Mouse (Mus musculus) hindbrain, embryonic 15.5 days (tissue): Measurements from ENCODE around the gene Crhbp. TPM values are rescaled to one million over a fixed set of nuclear protein-coding genes. Genes with fewer than 3 reads are reported as not detected.

Source experiments
- ATAC-seq: fragments of 200-750 bp; cut with Nextera tagmentation; 2 replicates; pipeline ENCODE4 v1.8.0; 2017; ENCODE audit warnings: low read depth, moderate number of reproducible peaks, moderate TSS enrichment; ENCODE audit not compliant: low FRiP score
- H3K27ac ChIP-seq: fragments of 300-500 bp; sonication (generic); replicated peaks from 2 replicates; pipeline ENCODE4 v1.5.1; 2015; ENCODE audit warnings: mild to moderate bottlenecking, inconsistent platforms
- H3K27me3 ChIP-seq: fragments of 300-500 bp; sonication (generic); 2 replicates; pipeline ENCODE4 v1.6.1; 2015; ENCODE audit warnings: control low read depth, inconsistent platforms
- H3K36me3 ChIP-seq: fragments of 300-500 bp; sonication (generic); 2 replicates; pipeline ENCODE4 v1.6.1; 2015; ENCODE audit warnings: control low read depth, inconsistent platforms
- H3K4me1 ChIP-seq: fragments of 300-500 bp; sonication (generic); replicated peaks from 2 replicates; pipeline ENCODE4 v1.6.1; 2015; ENCODE audit warnings: control low read depth, inconsistent platforms
- H3K4me2 ChIP-seq: fragments of 300-500 bp; sonication (generic); 2 replicates; pipeline ENCODE4 v1.6.1; 2015; ENCODE audit warnings: moderate library complexity, mild to moderate bottlenecking, inconsistent platforms
- H3K4me3 ChIP-seq: fragments of 300-500 bp; sonication (generic); 2 replicates; pipeline ENCODE4 v1.5.1; 2015; ENCODE audit warnings: mild to moderate bottlenecking, inconsistent platforms
- H3K9ac ChIP-seq: fragments of 300-500 bp; sonication (generic); 2 replicates; pipeline ENCODE4 v1.6.1; 2015; ENCODE audit warnings: inconsistent platforms
- H3K9me3 ChIP-seq: fragments of 300-500 bp; sonication (generic); 2 replicates; pipeline ENCODE4 v1.6.1; 2016; ENCODE audit warnings: control low read depth, inconsistent platforms
- WGBS: fragments of 180-500 bp; shearing (Covaris S2); methylation state at CpG from one replicate; pipeline ENCODE4 v1.1.7; 2015; 5-methylcytosine and 5-hydroxymethylcytosine counted together
- polyA plus RNA-seq: library from polyadenylated mRNA; unstranded; fragments of >200 nt; fragmentation: Nextera tagmentation; extraction: Ambion mirVana; gene quantifications from 2 replicates; pipeline ENCODE4 v1.2.1, GENCODE M21; 2015

Crhbp gene
- polyA plus RNA-seq, 1 experiment from 2014 or later: 8.8 TPM

- Histone ChIP-seq H3K4me2 (no peak overlapping the region), H3K9me3 (no peaks in the 10 kb centered on the region), H3K9ac (no peak overlapping the region), H3K4me3 (no peak overlapping the region), H3K27ac (no peak overlapping the region), H3K4me1 (no peaks in the 10 kb centered on the region), H3K36me3 (no peaks in the 10 kb centered on the region), H3K27me3 (no peaks in the 10 kb centered on the region)
- ATAC-seq: no peak
- WGBS: 61% methylated on average over 2 of the region's 2 CpGs
Observed at GRCm38 (mm10) chr13:95412257-95412656, 32.5 kb downstream of the Crhbp start.

GRCm38 (mm10) chr13:95393242-95393641 is 51.5 kb downstream of the Crhbp start:
- ATAC-seq: no peak
- WGBS: 73% methylated on average over 7 of the region's 7 CpGs
- Histone ChIP-seq H3K9me3 (peaks cover 8% of the 10 kb centered on the region; the same call in 1 of the 2 replicates), H3K4me1 (peaks cover 5% of the 10 kb centered on the region; the same call in 1 of the 2 replicates), H3K4me2 (no peak overlapping the region), H3K27me3 (no peaks in the 10 kb centered on the region), H3K27ac (no peak overlapping the region), H3K36me3 (no peaks in the 10 kb centered on the region), H3K9ac (no peak overlapping the region), H3K4me3 (no peak overlapping the region)

GRCm38 (mm10) chr13:95389866-95390865 is 54.6 kb downstream of the Crhbp start:
- WGBS: 34% methylated on average over 24 of the region's 24 CpGs
- H3K27me3 ChIP-seq: no peaks in the 10 kb centered on the region
- peak; percentile 82 for ATAC-seq
- H3K4me3 ChIP-seq: no peak overlapping the region
- no peaks in the 10 kb centered on the region for H3K9me3 ChIP-seq
- peak overlapping the region; percentile 37 for H3K4me2 ChIP-seq
- H3K36me3 ChIP-seq: no peaks in the 10 kb centered on the region
- H3K9ac ChIP-seq: no peak overlapping the region
- peaks cover 5% of the 10 kb centered on the region; the same call in 1 of the 2 replicates for H3K4me1 ChIP-seq
- H3K27ac ChIP-seq: no peak overlapping the region

- H3K36me3 ChIP-seq: no peaks in the 10 kb centered on the region
- H3K4me1 ChIP-seq: peaks cover 5% of the 10 kb centered on the region; the same call in 1 of the 2 replicates
- no peak overlapping the region for H3K9ac ChIP-seq
- no peak overlapping the region for H3K4me3 ChIP-seq
- H3K27ac ChIP-seq: no peak overlapping the region
- no peak for ATAC-seq
- H3K9me3 ChIP-seq: no peaks in the 10 kb centered on the region
- H3K4me2 ChIP-seq: no peak overlapping the region
- H3K27me3 ChIP-seq: no peaks in the 10 kb centered on the region
- 88% methylated on average over 5 of the region's 5 CpGs for WGBS
Observed at GRCm38 (mm10) chr13:95388226-95388625, 56.5 kb downstream of the Crhbp start.

- H3K27ac ChIP-seq: no peak overlapping the region
- H3K4me2 ChIP-seq: no peak overlapping the region
- H3K4me3 ChIP-seq: no peak overlapping the region
- H3K36me3 ChIP-seq: no peaks in the 10 kb centered on the region
- WGBS: 90% methylated on average over 5 of the region's 5 CpGs
- H3K27me3 ChIP-seq: no peaks in the 10 kb centered on the region
- no peak for ATAC-seq
- H3K9me3 ChIP-seq: no peaks in the 10 kb centered on the region
- no peak overlapping the region for H3K9ac ChIP-seq
- H3K4me1 ChIP-seq: no peaks in the 10 kb centered on the region
Observed at GRCm38 (mm10) chr13:95382418-95382817, 62.3 kb downstream of the Crhbp start.

Other genes starting within 250 kb of the Crhbp start
- 7.0 and 8.5 TPM in 2 replicates for gene Pde8b, start 194.6 kb downstream of the Crhbp start, polyA plus RNA-seq
- gene Zbed3, start 121.3 kb downstream of the Crhbp start, polyA plus RNA-seq: 35.6 and 39.3 TPM in 2 replicates
- 36.4 and 38.3 TPM in 2 replicates for gene Aggf1, start 69.6 kb downstream of the Crhbp start, polyA plus RNA-seq
- gene S100z, start 33.8 kb upstream of the Crhbp start, polyA plus RNA-seq: not detected in 2 replicates
- gene F2rl1, start 80.3 kb upstream of the Crhbp start, polyA plus RNA-seq: not detected in 2 replicates
- 60.0 and 62.8 TPM in 2 replicates for gene F2r, start 173.6 kb upstream of the Crhbp start, polyA plus RNA-seq